Comparison of ENCODE assay signal across 10 mouse cellular contexts in the genomic region with DNA sequence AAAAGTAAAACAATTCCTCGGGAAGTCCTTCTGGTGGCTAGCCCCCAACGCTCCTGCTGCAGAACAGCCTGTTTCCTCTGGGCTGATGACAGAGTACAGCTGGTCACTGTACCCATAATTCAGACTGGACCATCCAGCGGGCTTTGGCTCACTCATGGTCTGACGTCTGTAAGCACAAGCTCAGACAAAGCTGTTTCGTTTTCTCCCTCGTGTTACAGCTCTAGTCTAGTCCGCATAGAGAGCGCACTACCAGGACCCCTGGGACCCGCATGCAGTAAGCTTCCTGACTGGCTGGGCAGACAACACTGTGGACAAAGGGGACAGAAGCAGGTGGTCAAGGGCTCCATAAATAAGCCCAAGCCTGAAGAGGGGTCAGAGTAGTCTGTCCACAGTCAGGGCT. TPM values are rescaled to one million over a fixed set of nuclear protein-coding genes. Genes with fewer than 3 reads are reported as not detected.
DNase-seq lines count a peak whose midpoint lies in the region; ATAC-seq lines count a peak whose summit lies in the region.
"Had no signal": no experiment of that assay in that cellular context is flagged by ENCODE, and none has a peak within 500 bp of the region (broad histone marks: within the 10 kb centered on the region; RNA-seq: fewer than 3 reads in every experiment).

No protein-coding gene starts in this region.

- H3K36me3 ChIP-seq in hindbrain, embryonic 11.5 days (ENCODE audit: control insufficient read depth, insufficient read depth, low read length): no peaks in the 10 kb centered on the region
- H3K36me3 ChIP-seq in hindbrain, embryonic 12.5 days: peaks cover 9% of the 10 kb centered on the region; the same call in 1 of the 2 replicates
- no peaks in the 10 kb centered on the region for H3K36me3 ChIP-seq in midbrain, embryonic 16.5 days (ENCODE audit: control insufficient read depth, insufficient read depth, low read length)
- H3K36me3 ChIP-seq in midbrain, embryonic 14.5 days (ENCODE audit: control insufficient read depth, insufficient read depth, low read length): no peaks in the 10 kb centered on the region; the same call in 1 of the 2 replicates
- no peaks in the 10 kb centered on the region for H3K36me3 ChIP-seq in hindbrain, embryonic 16.5 days (ENCODE audit: control insufficient read depth, insufficient read depth, low read length)
- no peaks in the 10 kb centered on the region for H3K36me3 ChIP-seq in stomach, embryonic 16.5 days (ENCODE audit: control insufficient read depth, insufficient read depth, low read length)

- no peak overlapping the region for H3K27ac ChIP-seq in hindbrain, embryonic 11.5 days (ENCODE audit: low read depth, low read length)
- no peak overlapping the region for H3K27ac ChIP-seq in hindbrain, embryonic 12.5 days
- no peak overlapping the region for H3K27ac ChIP-seq in midbrain, embryonic 16.5 days (ENCODE audit: low read length)
- no peak overlapping the region for H3K27ac ChIP-seq in midbrain, embryonic 14.5 days (replicated peaks; ENCODE audit: low read depth, low read length)
- no peak overlapping the region for H3K27ac ChIP-seq in hindbrain, embryonic 16.5 days (ENCODE audit: low read depth, low read length)
- no peak overlapping the region for H3K27ac ChIP-seq in stomach, embryonic 16.5 days (ENCODE audit: low read length)

- no peaks in the 10 kb centered on the region for H3K9me3 ChIP-seq in hindbrain, embryonic 11.5 days (ENCODE audit: control insufficient read depth, low read length)
- H3K9me3 ChIP-seq in hindbrain, embryonic 12.5 days (replicated peaks): no peaks in the 10 kb centered on the region
- H3K9me3 ChIP-seq in midbrain, embryonic 16.5 days (replicated peaks; ENCODE audit: control insufficient read depth, low read length, poor library complexity, severe bottlenecking): no peaks in the 10 kb centered on the region
- no peaks in the 10 kb centered on the region for H3K9me3 ChIP-seq in midbrain, embryonic 14.5 days (ENCODE audit: control insufficient read depth, low read length)
- no peaks in the 10 kb centered on the region for H3K9me3 ChIP-seq in hindbrain, embryonic 16.5 days (ENCODE audit: control insufficient read depth, low read length)
- no peaks in the 10 kb centered on the region for H3K9me3 ChIP-seq in stomach, embryonic 16.5 days (replicated peaks; ENCODE audit: control insufficient read depth, low read length)

- H3K4me2 ChIP-seq in hindbrain, embryonic 11.5 days (replicated peaks; ENCODE audit: low read depth, low read length): no peak overlapping the region
- no peak overlapping the region for H3K4me2 ChIP-seq in hindbrain, embryonic 12.5 days (replicated peaks)
- H3K4me2 ChIP-seq in midbrain, embryonic 16.5 days (ENCODE audit: low read length): peak overlapping the region; percentile 34; the same call in 1 of the 2 replicates
- H3K4me2 ChIP-seq in midbrain, embryonic 14.5 days (ENCODE audit: low read length): no peak overlapping the region
- H3K4me2 ChIP-seq in hindbrain, embryonic 16.5 days (ENCODE audit: low read length): peak overlapping the region; percentile 37
- no peak overlapping the region for H3K4me2 ChIP-seq in stomach, embryonic 16.5 days (ENCODE audit: low read depth, low read length)
- H3K4me2 ChIP-seq: liver, embryonic 11.5 days had no signal

- 55% methylated on average over 9 of the region's 9 CpGs for WGBS in hindbrain, embryonic 11.5 days
- WGBS in hindbrain, embryonic 12.5 days: 51% methylated on average over 9 of the region's 9 CpGs
- WGBS in midbrain, embryonic 16.5 days: 50% methylated on average over 9 of the region's 9 CpGs
- WGBS in midbrain, embryonic 14.5 days: 49% methylated on average over 9 of the region's 9 CpGs
- 34% methylated on average over 9 of the region's 9 CpGs for WGBS in hindbrain, embryonic 16.5 days
- WGBS in stomach, embryonic 16.5 days: 56% methylated on average over 9 of the region's 9 CpGs

- H3K9ac ChIP-seq in hindbrain, embryonic 11.5 days (ENCODE audit: low read depth, low read length): no peak overlapping the region
- H3K9ac ChIP-seq in hindbrain, embryonic 12.5 days: no peak overlapping the region
- H3K9ac ChIP-seq in midbrain, embryonic 16.5 days (ENCODE audit: low read depth, low read length): 0 out of 2 replicates have a peak overlapping the region, but pooled peaks have one; percentile 15
- H3K9ac ChIP-seq in midbrain, embryonic 14.5 days (replicated peaks; ENCODE audit: low read length): no peak overlapping the region
- H3K9ac ChIP-seq in hindbrain, embryonic 16.5 days (ENCODE audit: low read depth, low read length): no peak overlapping the region
- H3K9ac ChIP-seq in stomach, embryonic 16.5 days (ENCODE audit: low read length): peak overlapping the region; percentile 33; the same call in 1 of the 2 replicates

- DNase-seq in hindbrain, embryonic 11.5 days (ENCODE audit: low spot score): peak; percentile 30
- DNase-seq in midbrain, embryonic 14.5 days: no peak
- no peak for DNase-seq in ovary, adult 18-20 months (ENCODE audit: low spot score)
- no peak for DNase-seq in ovary, postnatal 14 days (ENCODE audit: low spot score)
- DNase-seq: thymus, postnatal 36 days had no signal

- peaks cover 95% of the 10 kb centered on the region for H3K27me3 ChIP-seq in hindbrain, embryonic 11.5 days (ENCODE audit: control insufficient read depth, insufficient read depth, low read length)
- H3K27me3 ChIP-seq in hindbrain, embryonic 12.5 days: peaks cover 99% of the 10 kb centered on the region
- H3K27me3 ChIP-seq in midbrain, embryonic 16.5 days (ENCODE audit: control insufficient read depth, insufficient read depth, low read depth, low read length): peaks cover 27% of the 10 kb centered on the region
- peaks cover 28% of the 10 kb centered on the region for H3K27me3 ChIP-seq in midbrain, embryonic 14.5 days (ENCODE audit: control insufficient read depth, insufficient read depth, low read length)
- peaks cover 10% of the 10 kb centered on the region for H3K27me3 ChIP-seq in hindbrain, embryonic 16.5 days (replicated peaks; ENCODE audit: control insufficient read depth, insufficient read depth, low read length)
- no peaks in the 10 kb centered on the region for H3K27me3 ChIP-seq in stomach, embryonic 16.5 days (ENCODE audit: control insufficient read depth, insufficient read depth, low read length)

- peaks cover 10% of the 10 kb centered on the region for H3K4me1 ChIP-seq in hindbrain, embryonic 11.5 days (replicated peaks; ENCODE audit: control insufficient read depth, insufficient read depth, low read length)
- peaks cover 32% of the 10 kb centered on the region for H3K4me1 ChIP-seq in hindbrain, embryonic 12.5 days
- peaks cover 9% of the 10 kb centered on the region; the same call in 1 of the 2 replicates for H3K4me1 ChIP-seq in midbrain, embryonic 16.5 days (ENCODE audit: control insufficient read depth, insufficient read depth, low read length)
- H3K4me1 ChIP-seq in midbrain, embryonic 14.5 days (ENCODE audit: control insufficient read depth, insufficient read depth, low read length): peaks cover 15% of the 10 kb centered on the region
- peaks cover 21% of the 10 kb centered on the region for H3K4me1 ChIP-seq in hindbrain, embryonic 16.5 days (ENCODE audit: control insufficient read depth, insufficient read depth, low read depth, low read length)
- H3K4me1 ChIP-seq in stomach, embryonic 16.5 days (ENCODE audit: control insufficient read depth, insufficient read depth, low read length): peaks cover 40% of the 10 kb centered on the region

- no peak overlapping the region for H3K4me3 ChIP-seq in hindbrain, embryonic 11.5 days (ENCODE audit: low read depth, low read length)
- no peak overlapping the region for H3K4me3 ChIP-seq in hindbrain, embryonic 12.5 days
- H3K4me3 ChIP-seq in midbrain, embryonic 16.5 days (ENCODE audit: low read depth, low read length): no peak overlapping the region
- H3K4me3 ChIP-seq in midbrain, embryonic 14.5 days (replicated peaks; ENCODE audit: low read depth, low read length): no peak overlapping the region
- H3K4me3 ChIP-seq in hindbrain, embryonic 16.5 days (ENCODE audit: low read length): no peak overlapping the region
- H3K4me3 ChIP-seq in stomach, embryonic 16.5 days (replicated peaks; ENCODE audit: low read length): no peak overlapping the region

- ATAC-seq in hindbrain, embryonic 11.5 days (ENCODE audit: low FRiP score): no peak
- ATAC-seq in hindbrain, embryonic 12.5 days (ENCODE audit: low FRiP score): no peak
- no peak for ATAC-seq in midbrain, embryonic 16.5 days
- no peak for ATAC-seq in midbrain, embryonic 14.5 days (ENCODE audit: low FRiP score, low TSS enrichment)
- ATAC-seq in hindbrain, embryonic 16.5 days: no peak
- ATAC-seq in stomach, embryonic 16.5 days (ENCODE audit: insufficient read depth, low FRiP score): no peak

RNA-seq across cellular contexts. Expression of gene Nfix, which starts 33.7 kb away (rescaled TPM):
- polyA plus RNA-seq in hindbrain, embryonic 11.5 days (2014; fragmentation: Nextera tagmentation; extraction: Ambion mirVana): 2.4 and 3.0 TPM in 2 replicates
- polyA plus RNA-seq in hindbrain, embryonic 12.5 days (2016; fragmentation: Nextera tagmentation; extraction: Ambion mirVana): 11.6 and 14.2 TPM in 2 replicates
- polyA plus RNA-seq in midbrain, embryonic 16.5 days (2015; fragmentation: Nextera tagmentation; extraction: Ambion mirVana): 44.1 and 55.4 TPM in 2 replicates
- 45.9 and 49.8 TPM in 2 replicates for polyA plus RNA-seq in midbrain, embryonic 14.5 days (2014; fragmentation: Nextera tagmentation; extraction: Ambion mirVana)
- polyA plus RNA-seq in hindbrain, embryonic 16.5 days (2015; fragmentation: Nextera tagmentation; extraction: Ambion mirVana): 94.3 and 109 TPM in 2 replicates
- 36.5 and 37.8 TPM in 2 replicates for polyA plus RNA-seq in stomach, embryonic 16.5 days (2015; fragmentation: Nextera tagmentation; extraction: Ambion mirVana)

RNA-seq across cellular contexts. Expression of gene G430095P16Rik, which starts 43.6 kb away (rescaled TPM):
- polyA plus RNA-seq in hindbrain, embryonic 11.5 days (2014; fragmentation: Nextera tagmentation; extraction: Ambion mirVana): 2.3 and 2.9 TPM in 2 replicates
- polyA plus RNA-seq in hindbrain, embryonic 12.5 days (2016; fragmentation: Nextera tagmentation; extraction: Ambion mirVana): 3.0 and 3.6 TPM in 2 replicates
- 0.80 and 1.1 TPM in 2 replicates for polyA plus RNA-seq in midbrain, embryonic 16.5 days (2015; fragmentation: Nextera tagmentation; extraction: Ambion mirVana)
- polyA plus RNA-seq in midbrain, embryonic 14.5 days (2014; fragmentation: Nextera tagmentation; extraction: Ambion mirVana): 0.67 and 0.91 TPM in 2 replicates
- 0.82 and 0.89 TPM in 2 replicates for polyA plus RNA-seq in hindbrain, embryonic 16.5 days (2015; fragmentation: Nextera tagmentation; extraction: Ambion mirVana)
- 3.2 and 4.1 TPM in 2 replicates for polyA plus RNA-seq in stomach, embryonic 16.5 days (2015; fragmentation: Nextera tagmentation; extraction: Ambion mirVana)

RNA-seq across cellular contexts. Expression of gene Dand5, which starts 56.2 kb away (rescaled TPM):
- 6.2 and 7.1 TPM in 2 replicates for polyA plus RNA-seq in hindbrain, embryonic 11.5 days (2014; fragmentation: Nextera tagmentation; extraction: Ambion mirVana)
- 6.6 and 7.1 TPM in 2 replicates for polyA plus RNA-seq in hindbrain, embryonic 12.5 days (2016; fragmentation: Nextera tagmentation; extraction: Ambion mirVana)
- polyA plus RNA-seq in midbrain, embryonic 16.5 days (2015; fragmentation: Nextera tagmentation; extraction: Ambion mirVana): 11.7 and 12.4 TPM in 2 replicates
- 9.9 and 12.7 TPM in 2 replicates for polyA plus RNA-seq in midbrain, embryonic 14.5 days (2014; fragmentation: Nextera tagmentation; extraction: Ambion mirVana)
- polyA plus RNA-seq in hindbrain, embryonic 16.5 days (2015; fragmentation: Nextera tagmentation; extraction: Ambion mirVana): 15.4 and 17.1 TPM in 2 replicates
- polyA plus RNA-seq in stomach, embryonic 16.5 days (2015; fragmentation: Nextera tagmentation; extraction: Ambion mirVana): 6.0 and 7.2 TPM in 2 replicates

Comparison
In these comparisons a context has a peak if more than half of its experiments do, and no peak if none do; other contexts are left out.
1. H3K4me2 ChIP-seq: peak in midbrain, embryonic 16.5 days (single experiment) and hindbrain, embryonic 16.5 days (single experiment); none in hindbrain, embryonic 11.5 days (single experiment), hindbrain, embryonic 12.5 days (single experiment), midbrain, embryonic 14.5 days (single experiment) and stomach, embryonic 16.5 days (single experiment).
2. H3K9ac ChIP-seq: peak in midbrain, embryonic 16.5 days (single experiment) and stomach, embryonic 16.5 days (single experiment); none in hindbrain, embryonic 11.5 days (single experiment), hindbrain, embryonic 12.5 days (single experiment), midbrain, embryonic 14.5 days (single experiment) and hindbrain, embryonic 16.5 days (single experiment).